Mouse (Mus musculus) liver, postnatal 0 days (tissue): ENCODE results near the gene Hic1. TPM values are rescaled to one million over a fixed set of nuclear protein-coding genes. Genes with fewer than 3 reads are reported as not detected.

Source experiments
- ATAC-seq: fragments of 200-750 bp; cut with Nextera tagmentation; 2 replicates; pipeline ENCODE4 v1.8.0; 2017; ENCODE audit warnings: mild to moderate bottlenecking, moderate library complexity
- DNase-seq: peaks from one replicate; pipeline ENCODE4 v3.0.0-alpha.2; 2016
- H3K27ac ChIP-seq: fragments of 300-500 bp; sonication (generic); 2 replicates; pipeline ENCODE4 v1.5.1; 2014; ENCODE audit warnings: antibody characterized with exemption, moderate library complexity, mild to moderate bottlenecking, low read depth
- H3K27me3 ChIP-seq: fragments of 300-500 bp; sonication (generic); 2 replicates; pipeline ENCODE4 v1.6.1; 2014; ENCODE audit warnings: low read length, control low read depth, mixed read lengths; ENCODE audit not compliant: insufficient read depth
- H3K36me3 ChIP-seq: fragments of 300-500 bp; sonication (generic); replicated peaks from 2 replicates; pipeline ENCODE4 v1.6.1; 2014; ENCODE audit warnings: mild to moderate bottlenecking, control low read depth, low read length, moderate library complexity, mixed read lengths; ENCODE audit not compliant: insufficient read depth
- H3K4me1 ChIP-seq: fragments of 300-500 bp; sonication (generic); 2 replicates; pipeline ENCODE4 v1.6.1; 2014; ENCODE audit warnings: antibody characterized with exemption, mild to moderate bottlenecking, control low read depth; ENCODE audit not compliant: insufficient read depth
- H3K4me2 ChIP-seq: fragments of 300-500 bp; sonication (generic); 2 replicates; pipeline ENCODE4 v1.6.1; 2014; ENCODE audit warnings: low read depth, mild to moderate bottlenecking, low read length, moderate library complexity, mixed read lengths
- H3K4me3 ChIP-seq: fragments of 300-500 bp; sonication (generic); 2 replicates; pipeline ENCODE4 v1.5.1; 2014; ENCODE audit warnings: low read depth, low read length
- H3K9ac ChIP-seq: fragments of 300-500 bp; sonication (generic); replicated peaks from 2 replicates; pipeline ENCODE4 v1.6.1; 2014; ENCODE audit warnings: mild to moderate bottlenecking, moderate library complexity
- H3K9me3 ChIP-seq: fragments of 300-500 bp; sonication (generic); 2 replicates; pipeline ENCODE4 v1.6.1; 2016; ENCODE audit warnings: mild to moderate bottlenecking, control low read depth, low read length, mixed read lengths
- CTCF ChIP-seq: sonication (generic); IDR thresholded peaks from 2 replicates; pipeline ENCODE4 v1.5.1; 2016; ENCODE audit warnings: antibody characterized with exemption, low read depth
- EP300 ChIP-seq: IDR thresholded peaks from 2 replicates; pipeline ENCODE4 v1.6.1; 2016; ENCODE audit warnings: antibody characterized with exemption, low read depth, mild to moderate bottlenecking
- WGBS: fragments of 180-500 bp; shearing (Covaris S2); extraction: QIAGEN DNeasy Blood & Tissue Kit; methylation state at CpG from one replicate; pipeline ENCODE4 v1.1.7; 2014; ENCODE audit not compliant: insufficient replicate concordance; 5-methylcytosine and 5-hydroxymethylcytosine counted together
- polyA plus RNA-seq: library from polyadenylated mRNA; unstranded; fragments of >200 nt; fragmentation: Nextera tagmentation; extraction: Ambion mirVana; gene quantifications from 2 replicates; pipeline ENCODE4 v1.2.1, GENCODE M21; 2015

Gene Hic1
- 1.1 and 1.5 TPM in 2 replicates for polyA plus RNA-seq

DNA sequence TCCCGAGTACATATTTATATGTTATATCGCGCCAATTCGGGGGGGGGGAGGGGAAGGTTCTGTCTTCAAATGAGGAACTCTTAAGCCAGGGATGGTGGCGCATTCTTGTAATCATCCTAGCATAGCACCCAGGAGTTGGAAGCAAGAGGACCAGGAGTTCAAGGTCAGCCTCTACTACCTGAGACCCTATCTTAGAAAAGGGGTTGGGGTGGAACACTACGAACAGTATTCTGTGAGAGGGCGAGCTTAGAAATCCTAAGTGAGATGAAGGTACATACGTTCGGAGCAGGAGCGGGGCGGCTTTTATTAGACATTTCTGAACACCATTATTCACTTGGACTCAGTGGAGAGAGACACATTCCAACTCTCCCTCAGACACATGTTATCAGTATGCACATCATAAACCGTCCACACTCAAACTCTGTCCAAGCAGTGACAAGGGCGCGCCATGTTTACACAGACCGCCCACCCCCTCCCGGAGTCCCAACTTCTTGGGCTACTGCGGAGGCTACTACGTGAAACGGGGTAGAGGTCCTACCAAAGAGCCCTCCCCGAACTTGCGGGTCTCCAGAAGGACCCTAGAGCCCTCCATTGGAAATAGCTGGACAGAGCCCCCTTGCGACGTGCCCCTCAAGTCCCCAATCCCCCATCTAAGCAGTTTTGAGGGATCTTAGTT lies at the start of gene Hic1:
Hic1 (minus strand) TSS at position 115 of the 676 bp plus-strand sequence.
- peak within 1 kb of the TSS; percentile 62 for H3K4me3 ChIP-seq
- H3K36me3 ChIP-seq, result no peaks in the 10 kb centered on the region
- peak within 1 kb of the TSS; percentile 91 for H3K4me2 ChIP-seq
- peaks cover 66% of the 10 kb centered on the region for H3K4me1 ChIP-seq
- peaks cover 99% of the 10 kb centered on the region for H3K27me3 ChIP-seq
- DNase-seq (peak; percentile 19), ATAC-seq (no peak)
- no peak for TF ChIP-seq EP300
- no peak for TF ChIP-seq CTCF
- H3K27ac ChIP-seq, result peak within 1 kb of the TSS; percentile 57
- WGBS, result 7% methylated on average over 23 of the region's 23 CpGs
- no peaks in the 10 kb centered on the region for H3K9me3 ChIP-seq
- H3K9ac ChIP-seq, result peak within 1 kb of the TSS; percentile 65

- no peaks in the 10 kb centered on the region for H3K9me3 ChIP-seq
- DNase-seq, result no peak
- peak overlapping the region; percentile 93 for H3K27ac ChIP-seq
- ATAC-seq, result peak; percentile 35
- peak overlapping the region; percentile 8; the same call in 1 of the 2 replicates for H3K4me3 ChIP-seq
- WGBS, result 41% methylated on average over 11 of the region's 13 CpGs
- H3K4me1 ChIP-seq, result peaks cover 35% of the 10 kb centered on the region
- H3K27me3 ChIP-seq, result no peaks in the 10 kb centered on the region
- peak overlapping the region; percentile 54 for H3K4me2 ChIP-seq
- H3K9ac ChIP-seq, result peak overlapping the region; percentile 54
- no peak for TF ChIP-seq EP300
- no peak for TF ChIP-seq CTCF
- H3K36me3 ChIP-seq, result no peaks in the 10 kb centered on the region
Measured at GRCm38 (mm10) chr11:75214081-75214950, 45.0 kb upstream of the Hic1 start.

GRCm38 (mm10) chr11:75213372-75214080 lies 44.2 kb upstream of the Hic1 start:
- Histone ChIP-seq H3K9ac (peak overlapping the region; percentile 54), H3K4me1 (peaks cover 38% of the 10 kb centered on the region), H3K27me3 (no peaks in the 10 kb centered on the region), H3K4me3 (peak overlapping the region; percentile 8), H3K4me2 (peak overlapping the region; percentile 54), H3K36me3 (no peaks in the 10 kb centered on the region), H3K27ac (peak overlapping the region; percentile 93), H3K9me3 (no peaks in the 10 kb centered on the region)
- DNase-seq (peak; percentile 87), ATAC-seq (peak; percentile 92)
- 27% methylated on average over 34 of the region's 35 CpGs for WGBS
- TF ChIP-seq CTCF, result no peak
- TF ChIP-seq EP300, result no peak

DNA sequence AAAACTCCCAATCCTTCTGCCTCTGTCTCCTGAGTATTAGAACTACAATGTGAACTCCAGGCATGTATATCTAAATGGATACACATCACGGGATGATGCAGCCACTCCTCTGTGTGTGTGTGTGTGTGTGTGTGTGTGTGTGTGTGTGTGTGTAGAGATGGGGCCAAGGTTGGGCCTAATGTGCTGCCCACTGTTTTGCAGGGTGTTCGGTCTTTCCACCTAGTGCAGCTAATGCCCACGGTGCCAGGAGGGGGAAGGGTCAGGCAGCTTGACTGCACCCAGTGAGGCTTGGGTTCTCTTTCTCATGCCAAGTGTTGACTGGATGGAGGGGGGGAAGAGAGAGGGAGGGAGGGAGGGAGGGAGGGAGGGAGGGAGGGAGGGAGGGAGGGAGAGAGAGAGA lies 43.6 kb upstream of the Hic1 start:
- Histone ChIP-seq H3K4me3 (no peak overlapping the region), H3K9me3 (no peaks in the 10 kb centered on the region), H3K27ac (peak overlapping the region; percentile 93; the same call in 1 of the 2 replicates), H3K27me3 (no peaks in the 10 kb centered on the region), H3K4me1 (peaks cover 38% of the 10 kb centered on the region), H3K4me2 (no peak overlapping the region), H3K36me3 (no peaks in the 10 kb centered on the region), H3K9ac (no peak overlapping the region)
- DNase-seq, result no peak
- no peak for ATAC-seq
- 68% methylated on average over 3 of the region's 3 CpGs for WGBS
- TF ChIP-seq EP300, result no peak
- TF ChIP-seq CTCF, result no peak

DNA sequence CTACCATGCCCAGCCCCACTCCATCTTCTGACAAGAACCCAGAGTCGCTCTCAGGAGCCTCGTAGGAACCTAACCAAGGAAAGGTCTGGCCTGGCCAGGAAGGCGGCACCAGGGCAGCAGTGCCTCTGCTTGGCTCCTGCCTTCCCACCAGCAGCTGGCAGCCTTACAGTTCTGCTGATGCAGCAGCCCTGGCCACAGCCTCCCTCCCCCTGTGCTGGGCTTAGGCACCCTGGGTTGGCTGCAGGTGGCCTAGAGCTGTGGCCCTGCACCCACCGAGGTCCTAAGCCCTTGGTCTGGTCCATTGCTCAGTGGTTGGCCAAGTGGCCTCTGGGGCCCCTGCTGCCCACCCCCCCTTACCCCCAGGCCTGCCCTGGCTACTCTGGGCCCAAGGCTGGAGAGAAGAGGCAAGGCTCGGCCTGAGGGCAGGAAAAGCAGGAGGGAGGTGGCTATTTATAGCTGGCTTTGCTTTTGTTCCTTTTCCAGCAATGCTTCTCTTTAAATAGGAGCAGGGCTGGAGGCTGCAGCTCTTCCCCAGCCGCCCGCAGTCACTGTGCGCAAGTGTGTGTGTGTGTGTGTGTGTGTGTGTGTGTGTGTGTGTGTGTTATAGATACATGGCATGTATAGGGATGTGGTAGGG lies 42.8 kb upstream of the Hic1 start:
- ATAC-seq, result no peak
- H3K4me1 ChIP-seq, result peaks cover 38% of the 10 kb centered on the region

More for the DNA sequence above, 42.8 kb upstream of the Hic1 start:
- no peak overlapping the region for H3K4me3 ChIP-seq
- no peak overlapping the region for H3K9ac ChIP-seq
- H3K27me3 ChIP-seq, result no peaks in the 10 kb centered on the region
- DNase-seq, result no peak
- 69% methylated on average over 8 of the region's 8 CpGs for WGBS
- no peak for TF ChIP-seq EP300
- TF ChIP-seq CTCF, result 0 out of 2 replicates have a peak, but pooled peaks have one; percentile 1
- H3K4me2 ChIP-seq, result no peak overlapping the region
- no peak overlapping the region for H3K27ac ChIP-seq
- H3K9me3 ChIP-seq, result no peaks in the 10 kb centered on the region
- no peaks in the 10 kb centered on the region for H3K36me3 ChIP-seq
